Mouse (Mus musculus) limb, embryonic 11.5 days (tissue): ENCODE results near the gene Gsx2. TPM values are rescaled to one million over a fixed set of nuclear protein-coding genes. Genes with fewer than 3 reads are reported as not detected.

Source experiments
- ATAC-seq: fragments of 200-750 bp; cut with Nextera tagmentation; 2 replicates; pipeline ENCODE4 v1.8.0; 2017; ENCODE audit warnings: low read depth; ENCODE audit not compliant: insufficient number of reproducible peaks, low FRiP score, low TSS enrichment
- DNase-seq: peaks from one replicate; pipeline ENCODE4 v3.0.0-alpha.2; 2015; ENCODE audit warnings: low spot score
- H3K27ac ChIP-seq: fragments of 300-500 bp; sonication (generic); replicated peaks from 2 replicates; pipeline ENCODE4 v1.5.1; 2014; ENCODE audit warnings: low read depth, mild to moderate bottlenecking, low read length
- H3K27me3 ChIP-seq: fragments of 300-500 bp; sonication (generic); 2 replicates; pipeline ENCODE4 v1.6.1; 2014; ENCODE audit warnings: mild to moderate bottlenecking, low read length, mixed read lengths; ENCODE audit not compliant: control insufficient read depth, insufficient read depth
- H3K36me3 ChIP-seq: fragments of 300-500 bp; sonication (generic); 2 replicates; pipeline ENCODE4 v1.6.1; 2014; ENCODE audit warnings: mild to moderate bottlenecking, low read length, moderate library complexity, mixed read lengths; ENCODE audit not compliant: control insufficient read depth, insufficient read depth
- H3K4me1 ChIP-seq: fragments of 300-500 bp; sonication (generic); 2 replicates; pipeline ENCODE4 v1.6.1; 2014; ENCODE audit warnings: low read length, mixed read lengths; ENCODE audit not compliant: control insufficient read depth, insufficient read depth
- H3K4me2 ChIP-seq: fragments of 300-500 bp; sonication (generic); 2 replicates; pipeline ENCODE4 v1.6.1; 2014; ENCODE audit warnings: low read depth, mild to moderate bottlenecking, moderate library complexity; ENCODE audit not compliant: severe bottlenecking
- H3K4me3 ChIP-seq: fragments of 300-500 bp; sonication (generic); 2 replicates; pipeline ENCODE4 v1.5.1; 2014; ENCODE audit warnings: low read depth, low read length
- H3K9ac ChIP-seq: fragments of 300-500 bp; sonication (generic); 2 replicates; pipeline ENCODE4 v1.6.1; 2014; ENCODE audit warnings: mild to moderate bottlenecking, low read length
- H3K9me3 ChIP-seq: fragments of 300-500 bp; sonication (generic); 2 replicates; pipeline ENCODE4 v1.6.1; 2016; ENCODE audit warnings: low read length; ENCODE audit not compliant: control insufficient read depth
- WGBS: fragments of 180-500 bp; shearing (Covaris S2); extraction: QIAGEN DNeasy Blood & Tissue Kit; methylation state at CpG from one replicate; pipeline ENCODE4 v1.1.7; 2014; 5-methylcytosine and 5-hydroxymethylcytosine counted together
- polyA plus RNA-seq: library from polyadenylated mRNA; unstranded; fragments of >200 nt; fragmentation: Nextera tagmentation; extraction: Ambion mirVana; gene quantifications from 2 replicates; pipeline ENCODE4 v1.2.1, GENCODE M21; 2014

Gene Gsx2
- polyA plus RNA-seq, 1 experiment from 2014 or later: not detected

- Histone ChIP-seq H3K27me3 (no peaks in the 10 kb centered on the region), H3K4me1 (no peaks in the 10 kb centered on the region), H3K4me2 (no peak overlapping the region), H3K9me3 (no peaks in the 10 kb centered on the region), H3K27ac (no peak overlapping the region), H3K9ac (no peak overlapping the region), H3K4me3 (no peak overlapping the region), H3K36me3 (no peaks in the 10 kb centered on the region)
- 56% methylated on average over 5 of the region's 5 CpGs for WGBS
- no peak for DNase-seq
- ATAC-seq: no peak
These were observed 36.4 kb downstream of the Gsx2 start for GRCm38 (mm10) chr5:75111781-75112180.

- Histone ChIP-seq H3K4me1 (no peaks in the 10 kb centered on the region), H3K9me3 (no peaks in the 10 kb centered on the region), H3K27ac (no peak overlapping the region), H3K36me3 (no peaks in the 10 kb centered on the region), H3K27me3 (no peaks in the 10 kb centered on the region), H3K4me2 (no peak overlapping the region), H3K9ac (no peak overlapping the region), H3K4me3 (no peak overlapping the region)
- DNase-seq (peak; percentile 51), ATAC-seq (no peak)
- WGBS: 66% methylated on average over 7 of the region's 7 CpGs
These were observed 43.4 kb downstream of the Gsx2 start for GRCm38 (mm10) chr5:75118840-75119239.

- ATAC-seq: no peak
- Histone ChIP-seq H3K27ac (no peak overlapping the region), H3K36me3 (no peaks in the 10 kb centered on the region)
These were observed 46.2 kb downstream of the Gsx2 start for GRCm38 (mm10) chr5:75121646-75122045.

More at GRCm38 (mm10) chr5:75121646-75122045, 46.2 kb downstream of the Gsx2 start:
- Histone ChIP-seq H3K4me1 (no peaks in the 10 kb centered on the region), H3K4me3 (no peak overlapping the region), H3K27me3 (no peaks in the 10 kb centered on the region), H3K9me3 (no peaks in the 10 kb centered on the region), H3K9ac (no peak overlapping the region), H3K4me2 (no peak overlapping the region)
- DNase-seq: no peak
- 52% methylated on average over 5 of the region's 5 CpGs for WGBS

Other genes starting within 250 kb of the Gsx2 start
- 45.8 and 46.1 TPM in 2 replicates for gene Chic2, start 30.8 kb upstream of the Gsx2 start, polyA plus RNA-seq
- gene Pdgfra, start 76.7 kb downstream of the Gsx2 start, polyA plus RNA-seq: 124 and 138 TPM in 2 replicates